Mouse (Mus musculus) forebrain, embryonic 12.5 days (tissue): ENCODE data around the gene Ror1. TPM values are rescaled to one million over a fixed set of nuclear protein-coding genes. Genes with fewer than 3 reads are reported as not detected.

Experiments used
- ATAC-seq: fragments of 200-750 bp; cut with Nextera tagmentation; 2 replicates; pipeline ENCODE4 v1.8.0; 2017; ENCODE audit warnings: moderate TSS enrichment; ENCODE audit not compliant: low FRiP score
- H3K27ac ChIP-seq: fragments of 300-500 bp; sonication (generic); 2 replicates; pipeline ENCODE4 v1.5.1; 2016; ENCODE audit warnings: mild to moderate bottlenecking
- H3K27me3 ChIP-seq: fragments of 300-500 bp; sonication (generic); 2 replicates; pipeline ENCODE4 v1.6.1; 2016; ENCODE audit warnings: mild to moderate bottlenecking
- H3K36me3 ChIP-seq: fragments of 300-500 bp; sonication (generic); replicated peaks from 2 replicates; pipeline ENCODE4 v1.6.1; 2016; ENCODE audit warnings: mild to moderate bottlenecking
- H3K4me1 ChIP-seq: fragments of 300-500 bp; sonication (generic); 2 replicates; pipeline ENCODE4 v1.6.1; 2016
- H3K4me2 ChIP-seq: fragments of 300-500 bp; sonication (generic); 2 replicates; pipeline ENCODE4 v1.6.1; 2016; ENCODE audit warnings: mild to moderate bottlenecking, moderate library complexity
- H3K4me3 ChIP-seq: fragments of 300-500 bp; sonication (generic); replicated peaks from 2 replicates; pipeline ENCODE4 v1.5.1; 2016; ENCODE audit warnings: mild to moderate bottlenecking
- H3K9ac ChIP-seq: fragments of 300-500 bp; sonication (generic); 2 replicates; pipeline ENCODE4 v1.6.1; 2016; ENCODE audit warnings: mild to moderate bottlenecking
- H3K9me3 ChIP-seq: fragments of 300-500 bp; sonication (generic); 2 replicates; pipeline ENCODE4 v1.6.1; 2016
- WGBS: fragments of 180-500 bp; shearing (Covaris S2); methylation state at CpG from one replicate; pipeline ENCODE4 v1.1.7; 2016; 5-methylcytosine and 5-hydroxymethylcytosine counted together
- polyA plus RNA-seq: library from polyadenylated mRNA; unstranded; fragments of >200 nt; fragmentation: Nextera tagmentation; extraction: Ambion mirVana; gene quantifications from 2 replicates; pipeline ENCODE4 v1.2.1, GENCODE M21; 2016

The Ror1 gene
- polyA plus RNA-seq, 1 experiment from 2014 or later = 4.6 TPM

DNA sequence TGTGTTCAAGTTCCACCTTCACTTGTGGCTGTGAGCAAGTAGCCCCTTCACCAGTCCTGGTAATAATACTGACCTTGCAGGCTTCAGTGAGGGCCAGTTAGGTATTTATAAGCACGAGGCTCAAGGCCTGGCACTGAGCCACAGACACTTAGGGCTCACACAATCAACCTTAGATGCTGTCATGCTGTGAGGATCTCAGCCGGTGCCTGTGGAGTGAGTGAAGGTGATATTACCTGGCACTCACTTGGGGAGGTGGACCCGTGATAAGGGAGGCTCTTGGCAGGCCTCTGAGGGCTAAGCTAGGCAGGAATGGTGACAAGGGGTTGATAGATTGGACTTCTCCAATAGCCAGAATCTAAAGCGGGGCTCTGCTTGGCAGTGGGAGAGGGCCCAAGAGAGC, 131.0 kb downstream of the Ror1 start:
- Histone ChIP-seq H3K4me2 (no peak overlapping the region), H3K4me3 (no peak overlapping the region), H3K4me1 (0 out of 2 replicates have a peak, but pooled peaks cover 4% of the 10 kb centered on the region), H3K9ac (no peak overlapping the region), H3K9me3 (no peaks in the 10 kb centered on the region), H3K27me3 (no peaks in the 10 kb centered on the region), H3K36me3 (no peaks in the 10 kb centered on the region), H3K27ac (no peak overlapping the region)
- ATAC-seq = no peak
- WGBS = 73% methylated on average over 4 of the region's 4 CpGs

GRCm38 (mm10) chr4:100228106-100228505, 132.5 kb downstream of the Ror1 start:
- Histone ChIP-seq H3K4me1 (0 out of 2 replicates have a peak, but pooled peaks cover 4% of the 10 kb centered on the region), H3K4me2 (no peak overlapping the region), H3K27me3 (no peaks in the 10 kb centered on the region), H3K9me3 (no peaks in the 10 kb centered on the region), H3K36me3 (no peaks in the 10 kb centered on the region), H3K4me3 (no peak overlapping the region), H3K27ac (no peak overlapping the region), H3K9ac (no peak overlapping the region)
- ATAC-seq = no peak
- WGBS = 89% methylated on average over 3 of the region's 3 CpGs

DNA sequence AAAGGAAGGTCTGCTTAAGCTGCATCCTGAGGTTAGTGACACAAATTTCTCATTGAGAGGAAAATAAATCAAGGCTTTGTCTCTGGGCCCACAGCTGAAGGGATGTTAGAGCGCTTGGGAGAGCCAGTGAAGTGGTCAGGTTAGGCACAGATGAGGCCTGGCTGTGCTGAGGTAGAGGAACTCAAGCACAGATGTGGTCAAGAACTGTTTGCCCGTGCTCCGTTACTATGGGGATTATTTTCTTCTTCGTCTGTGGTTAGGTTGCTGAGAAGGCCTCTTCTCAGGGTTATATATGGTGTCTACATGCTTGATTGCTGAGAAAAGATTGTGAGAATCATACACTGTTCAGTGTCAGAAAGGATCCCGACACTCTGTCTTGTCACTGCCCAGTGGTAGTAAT, 134.7 kb downstream of the Ror1 start:
- no peak overlapping the region for H3K4me2 ChIP-seq
- H3K9ac ChIP-seq = no peak overlapping the region
- no peak overlapping the region for H3K27ac ChIP-seq
- no peak overlapping the region for H3K4me3 ChIP-seq
- no peaks in the 10 kb centered on the region for H3K4me1 ChIP-seq
- no peaks in the 10 kb centered on the region for H3K9me3 ChIP-seq
- no peaks in the 10 kb centered on the region for H3K27me3 ChIP-seq
- WGBS = 87% methylated on average over 5 of the region's 5 CpGs
- no peaks in the 10 kb centered on the region for H3K36me3 ChIP-seq
- ATAC-seq = no peak

GRCm38 (mm10) chr4:100230963-100231362, 135.4 kb downstream of the Ror1 start:
- Histone ChIP-seq H3K27me3 (no peaks in the 10 kb centered on the region), H3K4me1 (no peaks in the 10 kb centered on the region), H3K4me2 (no peak overlapping the region), H3K36me3 (no peaks in the 10 kb centered on the region), H3K9ac (no peak overlapping the region), H3K9me3 (no peaks in the 10 kb centered on the region), H3K4me3 (no peak overlapping the region), H3K27ac (no peak overlapping the region)
- ATAC-seq = no peak
- WGBS = 88% methylated on average over 2 of the region's 2 CpGs

DNA sequence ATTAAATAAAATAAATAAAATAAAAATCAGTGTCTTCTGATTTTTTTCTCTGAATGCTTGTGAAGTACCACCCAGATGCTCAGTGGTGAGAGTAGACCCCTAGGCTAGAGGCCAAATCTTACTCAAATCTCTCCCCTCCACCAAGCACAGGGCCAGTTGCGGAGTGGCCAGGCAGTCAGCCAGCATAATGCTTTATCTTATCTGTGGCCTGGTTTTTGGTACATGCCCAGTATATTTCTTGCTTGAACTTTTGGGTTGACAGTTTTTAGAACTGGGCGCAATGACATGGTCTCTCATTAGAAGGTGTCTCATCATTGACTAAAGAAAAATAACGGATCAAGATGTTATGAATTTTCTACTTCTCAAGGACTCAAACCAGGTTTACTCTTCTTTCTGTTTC, 136.3 kb downstream of the Ror1 start:
- H3K27ac ChIP-seq = no peak overlapping the region
- no peak overlapping the region for H3K4me3 ChIP-seq
- no peaks in the 10 kb centered on the region for H3K4me1 ChIP-seq
- no peaks in the 10 kb centered on the region for H3K27me3 ChIP-seq
- ATAC-seq = no peak
- no peak overlapping the region for H3K9ac ChIP-seq
- no peaks in the 10 kb centered on the region for H3K9me3 ChIP-seq
- WGBS = 97% methylated on average over 3 of the region's 3 CpGs
- H3K4me2 ChIP-seq = no peak overlapping the region
- no peaks in the 10 kb centered on the region for H3K36me3 ChIP-seq

GRCm38 (mm10) chr4:100232541-100232940, 136.9 kb downstream of the Ror1 start:
- no peaks in the 10 kb centered on the region for H3K4me1 ChIP-seq
- no peak overlapping the region for H3K27ac ChIP-seq
- no peak overlapping the region for H3K9ac ChIP-seq
- H3K36me3 ChIP-seq = no peaks in the 10 kb centered on the region
- H3K9me3 ChIP-seq = no peaks in the 10 kb centered on the region
- H3K4me2 ChIP-seq = no peak overlapping the region
- H3K27me3 ChIP-seq = no peaks in the 10 kb centered on the region
- no peak overlapping the region for H3K4me3 ChIP-seq
- ATAC-seq = no peak
- 92% methylated on average over 7 of the region's 7 CpGs for WGBS

GRCm38 (mm10) chr4:100233770-100234169, 138.2 kb downstream of the Ror1 start:
- ATAC-seq = no peak
- WGBS = 91% methylated on average over 10 of the region's 10 CpGs
- H3K4me3 ChIP-seq = no peak overlapping the region

GRCm38 (mm10) chr4:100236339-100236738, 140.7 kb downstream of the Ror1 start:
- no peaks in the 10 kb centered on the region for H3K36me3 ChIP-seq
- ATAC-seq = no peak
- H3K9ac ChIP-seq = no peak overlapping the region
- no peak overlapping the region for H3K27ac ChIP-seq
- H3K27me3 ChIP-seq = no peaks in the 10 kb centered on the region
- no peaks in the 10 kb centered on the region for H3K4me1 ChIP-seq
- no peak overlapping the region for H3K4me2 ChIP-seq
- WGBS = 95% methylated on average over 3 of the region's 3 CpGs
- H3K9me3 ChIP-seq = no peaks in the 10 kb centered on the region
- no peak overlapping the region for H3K4me3 ChIP-seq

More at GRCm38 (mm10) chr4:100233770-100234169, 138.2 kb downstream of the Ror1 start:
- Histone ChIP-seq H3K4me1 (no peaks in the 10 kb centered on the region), H3K9ac (no peak overlapping the region), H3K9me3 (no peaks in the 10 kb centered on the region), H3K27me3 (no peaks in the 10 kb centered on the region), H3K4me2 (no peak overlapping the region), H3K36me3 (no peaks in the 10 kb centered on the region), H3K27ac (no peak overlapping the region)

DNA sequence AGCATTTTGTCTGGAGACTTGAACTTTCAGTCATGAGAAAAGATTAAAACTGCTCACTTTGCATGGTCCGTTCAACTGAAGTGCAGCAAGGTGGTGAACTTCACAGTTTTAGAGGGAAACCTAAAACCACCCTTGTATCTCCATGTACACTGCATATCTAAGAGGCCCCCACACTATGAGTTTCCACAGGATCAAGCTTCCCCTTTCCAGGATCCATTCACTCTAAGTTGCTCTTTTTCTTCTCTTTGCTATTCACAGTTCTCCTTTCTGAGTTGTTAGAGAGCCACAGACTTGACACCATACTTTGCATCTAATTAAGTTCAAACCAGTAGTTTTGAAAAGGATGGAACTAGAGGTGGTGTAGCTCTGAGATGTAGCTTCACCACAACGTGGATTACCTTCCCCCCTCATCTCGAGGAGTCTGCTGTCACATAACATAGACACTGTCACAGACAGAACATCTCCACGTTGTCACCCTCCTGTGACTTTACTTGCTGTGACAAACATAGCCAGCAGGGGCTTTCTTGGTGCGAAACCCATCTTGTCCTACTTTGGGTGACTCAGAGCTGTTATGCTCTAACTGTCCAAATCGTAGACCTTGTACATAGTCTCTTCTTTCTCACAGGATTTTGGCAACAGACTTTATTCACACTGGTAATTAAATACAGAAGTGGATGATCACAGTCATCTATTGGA, 146.6 kb downstream of the Ror1 start:
- H3K9me3 ChIP-seq = no peaks in the 10 kb centered on the region
- 81% methylated on average over 6 of the region's 6 CpGs for WGBS
- no peak for ATAC-seq
- no peaks in the 10 kb centered on the region for H3K27me3 ChIP-seq
- no peak overlapping the region for H3K4me2 ChIP-seq
- no peaks in the 10 kb centered on the region for H3K4me1 ChIP-seq
- no peak overlapping the region for H3K27ac ChIP-seq
- no peak overlapping the region for H3K4me3 ChIP-seq
- H3K9ac ChIP-seq = no peak overlapping the region
- H3K36me3 ChIP-seq = no peaks in the 10 kb centered on the region

GRCm38 (mm10) chr4:100244250-100244649, 148.7 kb downstream of the Ror1 start:
- no peak overlapping the region for H3K4me3 ChIP-seq
- no peak overlapping the region for H3K27ac ChIP-seq
- no peak overlapping the region for H3K9ac ChIP-seq
- H3K4me2 ChIP-seq = no peak overlapping the region
- 92% methylated on average over 8 of the region's 8 CpGs for whole genome bisulfite sequencing
- H3K27me3 ChIP-seq = no peaks in the 10 kb centered on the region
- H3K36me3 ChIP-seq = no peaks in the 10 kb centered on the region
- no peaks in the 10 kb centered on the region for H3K9me3 ChIP-seq
- no peaks in the 10 kb centered on the region for H3K4me1 ChIP-seq
- no peak for ATAC-seq

DNA sequence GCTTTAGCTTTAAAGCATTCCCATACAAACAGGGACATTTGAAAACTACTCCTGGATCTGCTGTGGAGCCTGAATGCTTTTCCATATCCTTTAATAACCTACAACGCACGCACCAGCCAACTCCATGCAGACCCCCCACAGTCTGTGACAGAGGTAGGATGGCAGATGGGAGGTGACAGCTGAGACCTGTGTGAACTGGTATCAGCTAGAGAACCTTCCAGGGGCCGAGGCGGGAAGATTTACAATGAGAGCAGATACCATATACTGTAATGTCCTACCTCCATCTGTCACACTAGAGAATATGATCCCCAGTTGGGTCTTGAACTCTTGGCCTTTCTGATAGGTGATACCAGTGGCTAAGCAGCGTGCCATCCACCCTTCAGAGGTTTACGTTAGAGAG, 149.1 kb downstream of the Ror1 start:
- H3K27me3 ChIP-seq = no peaks in the 10 kb centered on the region
- no peak for ATAC-seq
- WGBS = 82% methylated on average over 6 of the region's 6 CpGs
- no peak overlapping the region for H3K27ac ChIP-seq
- H3K9ac ChIP-seq = no peak overlapping the region
- no peaks in the 10 kb centered on the region for H3K36me3 ChIP-seq
- H3K9me3 ChIP-seq = no peaks in the 10 kb centered on the region
- no peaks in the 10 kb centered on the region for H3K4me1 ChIP-seq
- H3K4me2 ChIP-seq = no peak overlapping the region
- no peak overlapping the region for H3K4me3 ChIP-seq

- Histone ChIP-seq H3K27me3 (no peaks in the 10 kb centered on the region), H3K9me3 (no peaks in the 10 kb centered on the region), H3K4me1 (no peaks in the 10 kb centered on the region), H3K4me3 (no peak overlapping the region), H3K4me2 (no peak overlapping the region), H3K36me3 (no peaks in the 10 kb centered on the region), H3K9ac (no peak overlapping the region), H3K27ac (no peak overlapping the region)
- ATAC-seq = no peak
- 84% methylated on average over 7 of the region's 7 CpGs for WGBS
These were observed 152.2 kb downstream of the Ror1 start for GRCm38 (mm10) chr4:100247826-100248225.

DNA sequence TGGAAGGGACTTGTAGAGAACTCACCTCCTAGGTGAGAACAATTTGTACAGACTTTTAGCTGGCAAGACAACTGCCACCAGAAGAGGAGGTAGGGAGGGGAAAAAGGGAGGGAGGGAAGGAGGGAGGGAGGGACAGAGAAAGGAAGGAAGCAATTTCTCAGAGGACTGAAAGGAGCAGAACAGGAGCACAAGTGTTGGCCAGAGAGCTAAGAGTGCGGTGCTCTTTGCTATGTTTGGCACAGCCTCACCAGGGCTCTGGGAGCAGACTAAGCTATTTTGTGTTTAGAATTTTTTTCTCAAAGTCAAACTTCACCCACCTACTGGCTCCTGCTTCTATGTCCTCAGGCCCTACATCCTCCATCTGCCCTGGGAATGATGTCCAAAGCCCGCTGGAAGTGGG, 152.7 kb downstream of the Ror1 start:
- WGBS = 94% methylated on average over 2 of the region's 2 CpGs
- Histone ChIP-seq H3K9ac (no peak overlapping the region), H3K4me3 (no peak overlapping the region), H3K36me3 (no peaks in the 10 kb centered on the region), H3K27ac (no peak overlapping the region), H3K4me1 (no peaks in the 10 kb centered on the region), H3K9me3 (no peaks in the 10 kb centered on the region), H3K27me3 (no peaks in the 10 kb centered on the region), H3K4me2 (no peak overlapping the region)
- ATAC-seq = no peak
